Mouse (Mus musculus): ENCODE results near the gene Dpp6. TPM values are rescaled to one million over a fixed set of nuclear protein-coding genes. Genes with fewer than 3 reads are reported as not detected.

Gene Dpp6
- total RNA-seq, 2 experiments from 2014 or later: 171 to 189 TPM

- intact Hi-C loops (cut with DNase I): loop anchor here (5.0 to 10.0 kb wide), 3 partner anchors 498 to 605 kb away; no protein-coding TSS in a partner anchor
- DNase-seq (ENCODE audit: low spot score in 2 of 2): peak; percentile 51 to 70
Measured at GRCm38 (mm10) chr5:27049341-27050091, 232.5 kb downstream of the Dpp6 start.

DNA sequence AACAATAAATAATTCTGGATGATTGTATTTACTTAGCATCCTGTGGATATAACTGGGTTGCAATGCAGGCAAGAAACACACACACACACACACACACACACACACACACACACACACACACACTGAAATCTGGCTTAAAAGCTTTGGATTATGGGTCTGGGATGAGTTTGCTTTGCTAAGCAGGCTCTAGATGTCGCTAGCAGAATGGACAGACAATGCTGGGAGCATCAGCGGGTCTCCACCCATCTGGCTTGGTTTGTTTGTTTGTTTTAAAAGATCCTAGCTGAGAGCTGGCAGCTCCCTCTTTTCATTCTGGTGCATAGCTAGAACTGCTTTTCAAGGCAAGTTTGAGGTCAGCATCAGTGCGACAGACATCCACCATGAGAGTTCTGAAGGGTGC, 234.2 kb downstream of the Dpp6 start:
- DNase-seq (ENCODE audit: low spot score in 2 of 2): no peak
- intact Hi-C loops (cut with DNase I): loop anchor here (5.0 to 10.0 kb wide), 2 partner anchors 496 to 604 kb away; no protein-coding TSS in a partner anchor

GRCm38 (mm10) chr5:27052441-27052840, 235.4 kb downstream of the Dpp6 start:
- intact Hi-C loops (cut with DNase I): loop anchor here (5.0 to 10.0 kb wide), 2 partner anchors 495 to 602 kb away; no protein-coding TSS in a partner anchor
- DNase-seq (ENCODE audit: low spot score in 2 of 2): no peak

- intact Hi-C loops (cut with DNase I): loop anchor here (10.0 kb wide), 1 partner anchor 598 kb away; no protein-coding TSS in a partner anchor
- no peak for DNase-seq (ENCODE audit: low spot score in 2 of 2)
Measured at GRCm38 (mm10) chr5:27056436-27056835, 239.4 kb downstream of the Dpp6 start.

DNA sequence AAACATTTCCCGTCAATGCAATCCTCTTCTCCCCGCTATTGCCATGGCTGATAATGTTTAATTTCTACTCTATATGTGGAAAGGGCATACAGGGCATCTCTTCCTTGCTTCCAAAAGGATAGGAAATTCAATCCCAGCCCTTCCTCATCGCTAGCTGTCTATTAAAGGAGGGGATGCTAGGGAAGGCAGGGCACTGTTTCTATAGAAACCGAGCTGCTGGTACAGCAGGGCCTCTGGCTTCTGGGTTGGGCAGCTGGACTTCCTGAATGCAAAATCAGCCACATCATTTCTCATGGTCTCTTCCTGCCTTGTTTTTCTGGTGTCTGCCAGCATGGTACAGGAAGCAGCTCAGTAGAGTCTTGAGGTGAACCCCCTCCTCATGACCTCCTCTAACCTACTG, 243.1 kb downstream of the Dpp6 start:
- DNase-seq (ENCODE audit: low spot score in 2 of 2): no peak
- intact Hi-C loops (cut with DNase I): no loop called here

DNA sequence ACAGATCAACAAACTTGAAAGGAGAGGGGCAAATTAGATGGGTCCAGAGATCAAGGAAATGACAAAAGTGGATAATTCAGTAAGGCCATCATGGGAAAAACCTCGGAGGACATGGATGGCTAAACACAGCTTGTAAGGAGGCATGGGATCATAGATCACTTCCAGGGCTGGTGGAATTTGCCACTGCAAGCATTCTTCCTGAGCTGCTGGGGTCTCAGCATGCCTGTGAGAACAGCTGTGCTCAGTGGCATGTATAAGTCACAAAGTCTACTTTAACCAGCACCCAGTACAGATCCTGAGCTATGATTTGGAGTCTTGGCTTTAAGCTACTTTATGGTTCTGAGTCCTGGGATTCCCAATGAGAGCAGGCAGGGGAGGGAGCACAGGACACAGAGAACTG, 246.9 kb downstream of the Dpp6 start:
- no peak for DNase-seq (ENCODE audit: low spot score in 2 of 2)
- intact Hi-C loops (cut with DNase I): no loop called here

- DNase-seq (ENCODE audit: low spot score in 2 of 2): no peak
- intact Hi-C loops (cut with DNase I): no loop called here
Measured at GRCm38 (mm10) chr5:27066837-27067236, 249.8 kb downstream of the Dpp6 start.

DNA sequence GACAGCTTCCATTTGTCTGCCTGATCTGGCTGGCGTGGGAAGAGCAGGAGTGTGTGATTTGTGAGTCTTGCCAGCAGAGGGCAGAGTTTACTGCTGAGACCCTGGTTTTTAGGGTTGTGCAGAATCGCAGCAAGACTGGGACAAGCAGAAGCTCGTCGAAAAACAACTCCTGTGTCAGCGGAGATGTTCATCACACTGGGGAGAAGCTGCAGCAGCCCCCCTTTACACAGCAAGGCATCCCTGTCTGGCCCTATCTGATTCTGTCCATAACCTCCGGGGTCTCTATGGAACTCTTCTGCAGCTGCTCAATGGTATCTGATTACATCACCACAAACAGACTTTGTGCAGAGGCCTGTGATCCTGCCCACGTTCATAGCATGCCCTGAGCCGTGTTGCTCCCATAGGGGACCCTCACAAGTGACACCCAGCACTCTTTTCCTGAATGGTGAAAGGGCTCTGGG, 258.2 kb downstream of the Dpp6 start:
- intact Hi-C loops (cut with DNase I): loop anchor here (5.0 to 10.0 kb wide), 4 partner anchors 127 to 540 kb away; no protein-coding TSS in a partner anchor
- peak; percentile 65 for DNase-seq (ENCODE audit: low spot score in 2 of 2)

DNA sequence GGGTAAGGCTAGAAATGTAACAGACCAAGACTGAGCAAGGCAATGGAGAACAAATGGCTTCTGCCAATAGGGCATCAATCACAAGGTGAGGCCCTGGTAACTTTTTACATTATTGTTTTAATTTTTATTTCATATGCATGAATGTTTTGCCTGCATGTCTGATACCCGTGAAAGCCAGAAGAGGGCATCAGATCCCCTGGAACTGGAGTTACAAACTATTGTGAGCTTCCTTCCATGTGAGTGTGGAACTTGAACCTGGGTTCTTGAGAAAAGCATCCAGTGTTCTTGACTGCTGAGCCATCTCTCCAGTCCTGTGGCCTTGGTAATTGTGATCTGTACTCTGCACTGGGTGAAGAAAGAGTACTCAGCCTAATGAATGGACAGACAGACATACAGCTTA, 259.0 kb downstream of the Dpp6 start:
- intact Hi-C loops (cut with DNase I): loop anchor here (2.0 to 10.0 kb wide), 5 partner anchors 126 to 539 kb away; no protein-coding TSS in a partner anchor
- DNase-seq (ENCODE audit: low spot score in 2 of 2): no peak

GRCm38 (mm10) chr5:27077821-27078220, 260.8 kb downstream of the Dpp6 start:
- intact Hi-C loops (cut with DNase I): loop anchor here (2.0 to 10.0 kb wide), 5 partner anchors 124 to 537 kb away; no protein-coding TSS in a partner anchor
- DNase-seq (ENCODE audit: low spot score in 2 of 2): no peak

GRCm38 (mm10) chr5:27081275-27081674, 264.3 kb downstream of the Dpp6 start:
- intact Hi-C loops (cut with DNase I): no loop called here
- DNase-seq (ENCODE audit: low spot score in 2 of 2): no peak

DNA sequence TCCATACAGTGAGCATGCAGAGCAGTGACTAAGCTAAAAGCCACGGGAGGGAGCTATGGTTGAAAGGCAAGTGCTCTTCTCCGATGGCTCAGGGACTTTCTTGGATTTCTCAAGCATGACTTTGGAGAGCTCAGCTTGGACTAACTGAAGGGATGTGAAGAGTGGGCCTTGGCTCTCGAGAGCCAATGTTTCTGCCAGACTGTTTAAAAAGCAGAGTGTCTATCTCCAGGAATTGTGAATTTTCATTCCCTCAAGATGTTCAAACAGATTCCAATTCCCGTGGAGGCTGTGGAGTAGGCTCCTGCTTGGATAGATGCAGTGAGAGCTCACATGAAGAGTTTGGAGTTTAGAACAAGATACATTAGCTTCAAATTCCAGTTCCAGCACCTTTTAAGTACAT, 266.8 kb downstream of the Dpp6 start:
- intact Hi-C loops (cut with DNase I): no loop called here
- no peak for DNase-seq (ENCODE audit: low spot score in 2 of 2)

- no peak for DNase-seq (ENCODE audit: low spot score in 2 of 2)
- intact Hi-C loops (cut with DNase I): no loop called here
Measured at GRCm38 (mm10) chr5:27108221-27108620, 291.2 kb downstream of the Dpp6 start.

GRCm38 (mm10) chr5:27122479-27122878, 305.5 kb downstream of the Dpp6 start:
- no peak for DNase-seq (ENCODE audit: low spot score in 2 of 2)
- intact Hi-C loops (cut with DNase I): no loop called here

GRCm38 (mm10) chr5:27122944-27123343, 305.9 kb downstream of the Dpp6 start:
- no peak for DNase-seq (ENCODE audit: low spot score in 2 of 2)
- intact Hi-C loops (cut with DNase I): no loop called here

GRCm38 (mm10) chr5:27126034-27126433, 309.0 kb downstream of the Dpp6 start:
- DNase-seq (ENCODE audit: low spot score in 2 of 2): no peak
- intact Hi-C loops (cut with DNase I): no loop called here

DNA sequence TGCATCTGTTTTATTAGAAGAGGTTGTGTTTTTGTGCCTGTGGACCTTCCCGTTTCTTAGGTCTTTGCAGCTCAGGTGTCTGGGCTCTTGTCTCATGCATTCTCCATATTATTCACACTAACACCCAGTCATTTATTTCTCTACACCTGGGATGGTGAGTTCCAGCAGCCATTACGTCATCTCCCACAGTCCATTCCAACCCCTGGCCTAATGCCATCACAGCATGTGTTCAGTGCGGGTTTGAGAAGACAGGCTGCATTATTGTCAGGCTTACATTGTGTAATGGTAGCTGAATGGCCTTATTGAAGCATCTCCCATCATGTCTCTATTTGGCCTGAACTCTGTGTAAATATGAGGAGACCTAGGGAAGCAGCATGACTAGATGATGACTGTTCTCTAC, 316.2 kb downstream of the Dpp6 start:
- intact Hi-C loops (cut with DNase I): no loop called here
- no peak for DNase-seq (ENCODE audit: low spot score in 2 of 2)

DNA sequence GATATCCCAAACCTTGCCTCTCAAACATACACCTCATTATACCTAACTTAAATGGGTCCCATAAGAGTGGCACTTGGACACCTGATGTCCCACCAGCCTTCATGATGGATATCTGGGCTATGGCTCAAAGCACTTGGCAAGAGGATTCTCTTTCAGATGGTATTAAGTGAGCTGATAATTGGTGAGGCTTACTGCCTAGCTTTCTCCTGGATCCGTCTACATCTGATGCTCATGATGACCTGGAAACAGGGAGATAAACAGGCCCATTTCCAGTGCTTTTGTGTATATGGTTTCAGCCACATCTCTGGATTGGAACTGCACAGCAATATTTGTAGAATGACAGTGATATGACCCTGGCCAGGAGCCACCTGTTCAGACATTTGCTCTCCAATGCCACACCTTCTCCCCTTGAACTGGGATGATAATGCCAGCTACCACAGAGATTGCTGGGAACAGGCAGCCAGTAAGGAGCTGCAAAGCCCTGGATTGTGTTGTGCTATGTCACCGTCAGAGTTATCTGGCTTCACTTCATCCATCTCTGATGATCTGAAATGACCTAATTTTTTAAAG, 317.5 kb downstream of the Dpp6 start:
- intact Hi-C loops (cut with DNase I): no loop called here
- DNase-seq (ENCODE audit: low spot score in 2 of 2): no peak

GRCm38 (mm10) chr5:27147397-27147945, 330.5 kb downstream of the Dpp6 start:
- intact Hi-C loops (cut with DNase I): no loop called here

GRCm38 (mm10) chr5:27151017-27151416, 334.0 kb downstream of the Dpp6 start:
- intact Hi-C loops (cut with DNase I): no loop called here
- no peak for DNase-seq (ENCODE audit: low spot score in 2 of 2)

More at GRCm38 (mm10) chr5:27147397-27147945, 330.5 kb downstream of the Dpp6 start:
- DNase-seq (ENCODE audit: low spot score in 2 of 2): no peak
